Mouse (Mus musculus): ENCODE measurements around the gene Cidec. TPM values are rescaled to one million over a fixed set of nuclear protein-coding genes. Genes with fewer than 3 reads are reported as not detected.

Gene Cidec
- polyA plus RNA-seq (2015; fragmentation: Nextera tagmentation; extraction: Ambion mirVana), result not detected in 2 replicates

GRCm38 (mm10) chr6:113435664-113436205 is at the start of gene Cidec:
Cidec (minus strand) TSS chr6:113435760.

GRCm38 (mm10) chr6:113483100-113483615 is 47.6 kb upstream of the Cidec start, which contains the start of gene Creld1:
Creld1 (plus strand) TSS chr6:113483297.

GRCm38 (mm10) chr6:113471297-113471936 is 35.9 kb upstream of the Cidec start, which contains the start of gene Il17rc:
Il17rc (plus strand) TSS chr6:113471427.

GRCm38 (mm10) chr6:113457952-113458534 is 22.5 kb upstream of the Cidec start, which contains the start of gene Il17re:
Il17re (plus strand) TSS chr6:113458484.

GRCm38 (mm10) chr6:113442442-113443090 is 7.0 kb upstream of the Cidec start, which contains the start of gene Jagn1:
Jagn1 (plus strand) TSS chr6:113442569.

GRCm38 (mm10) chr6:113419199-113419587 is 16.4 kb downstream of the Cidec start, which contains the start of gene Rpusd3:
Rpusd3 (minus strand) TSS chr6:113419340.

GRCm38 (mm10) chr6:113388960-113389359 is 46.6 kb downstream of the Cidec start, which contains the start of gene Ttll3:
Ttll3 (plus strand) TSS chr6:113389260.

GRCm38 (mm10) chr6:113377496-113378385 is 57.8 kb downstream of the Cidec start, which contains the start of the genes Tada3 and Arpc4:
Tada3 (minus strand) TSS chr6:113377883.
Arpc4 (plus strand) TSS chr6:113378115.

Other genes with a start within 250 kb of the Cidec start
- 0.25 and 0.49 TPM in 2 replicates for gene Lhfpl4, start 240.4 kb downstream of the Cidec start, polyA plus RNA-seq (2015; fragmentation: Nextera tagmentation; extraction: Ambion mirVana)
- gene Mtmr14, start 197.9 kb downstream of the Cidec start, polyA plus RNA-seq (2015; fragmentation: Nextera tagmentation; extraction: Ambion mirVana), result 15.5 and 19.6 TPM in 2 replicates
- gene Cpne9, start 153.5 kb downstream of the Cidec start, polyA plus RNA-seq (2015; fragmentation: Nextera tagmentation; extraction: Ambion mirVana), result 0.06 TPM in 1 of 2 replicates, not detected in the other
- gene Brpf1, start 128.6 kb downstream of the Cidec start, polyA plus RNA-seq (2015; fragmentation: Nextera tagmentation; extraction: Ambion mirVana), result 9.4 and 10.9 TPM in 2 replicates
- gene Ogg1, start 108.8 kb downstream of the Cidec start, polyA plus RNA-seq (2015; fragmentation: Nextera tagmentation; extraction: Ambion mirVana), result 8.0 and 9.3 TPM in 2 replicates
- 32.5 and 44.0 TPM in 2 replicates for gene Camk1, start 91.8 kb downstream of the Cidec start, polyA plus RNA-seq (2015; fragmentation: Nextera tagmentation; extraction: Ambion mirVana)
- gene Tada3, start 57.9 kb downstream of the Cidec start, polyA plus RNA-seq (2015; fragmentation: Nextera tagmentation; extraction: Ambion mirVana), result 22.3 and 24.9 TPM in 2 replicates
- 304 and 358 TPM in 2 replicates for gene Arpc4, start 57.6 kb downstream of the Cidec start, polyA plus RNA-seq (2015; fragmentation: Nextera tagmentation; extraction: Ambion mirVana)
- gene Ttll3, start 46.5 kb downstream of the Cidec start, polyA plus RNA-seq (2015; fragmentation: Nextera tagmentation; extraction: Ambion mirVana), result 2.3 and 3.7 TPM in 2 replicates
- gene Rpusd3, start 16.4 kb downstream of the Cidec start, polyA plus RNA-seq (2015; fragmentation: Nextera tagmentation; extraction: Ambion mirVana), result 11.3 and 11.5 TPM in 2 replicates
- gene Jagn1, start 6.8 kb upstream of the Cidec start, polyA plus RNA-seq (2015; fragmentation: Nextera tagmentation; extraction: Ambion mirVana), result 38.3 and 39.6 TPM in 2 replicates
- 1.2 and 1.5 TPM in 2 replicates for gene Il17re, start 22.7 kb upstream of the Cidec start, polyA plus RNA-seq (2015; fragmentation: Nextera tagmentation; extraction: Ambion mirVana)
- 4.9 and 6.2 TPM in 2 replicates for gene Il17rc, start 35.7 kb upstream of the Cidec start, polyA plus RNA-seq (2015; fragmentation: Nextera tagmentation; extraction: Ambion mirVana)
- gene Creld1, start 47.5 kb upstream of the Cidec start, polyA plus RNA-seq (2015; fragmentation: Nextera tagmentation; extraction: Ambion mirVana), result 4.4 and 7.4 TPM in 2 replicates
- gene Prrt3, start 66.2 kb upstream of the Cidec start, polyA plus RNA-seq (2015; fragmentation: Nextera tagmentation; extraction: Ambion mirVana), result 0.05 and 0.11 TPM in 2 replicates
- gene Emc3, start 95.9 kb upstream of the Cidec start, polyA plus RNA-seq (2015; fragmentation: Nextera tagmentation; extraction: Ambion mirVana), result 53.2 and 56.0 TPM in 2 replicates
- gene Fancd2, start 95.9 kb upstream of the Cidec start, polyA plus RNA-seq (2015; fragmentation: Nextera tagmentation; extraction: Ambion mirVana), result 11.9 and 15.6 TPM in 2 replicates
- 0.37 TPM in 1 of 2 replicates, not detected in the other for gene Fancd2os, start 165.0 kb upstream of the Cidec start, polyA plus RNA-seq (2015; fragmentation: Nextera tagmentation; extraction: Ambion mirVana)
- 138 and 155 TPM in 2 replicates for gene Brk1, start 169.0 kb upstream of the Cidec start, polyA plus RNA-seq (2015; fragmentation: Nextera tagmentation; extraction: Ambion mirVana)
- 16.0 and 19.0 TPM in 2 replicates for gene Vhl, start 188.2 kb upstream of the Cidec start, polyA plus RNA-seq (2015; fragmentation: Nextera tagmentation; extraction: Ambion mirVana)
- 6.9 and 9.2 TPM in 2 replicates for gene Irak2, start 202.7 kb upstream of the Cidec start, polyA plus RNA-seq (2015; fragmentation: Nextera tagmentation; extraction: Ambion mirVana)

All from spleen, postnatal 0 days (tissue).